Mouse (Mus musculus) neutrophil, adult 5-6 weeks (primary cell): Measurements from ENCODE around the gene Dner. TPM values are rescaled to one million over a fixed set of nuclear protein-coding genes. Genes with fewer than 3 reads are reported as not detected.

Experiments
- ATAC-seq: fragments of 151-379, 151-347 bp; 2 replicates; pipeline ENCODE4 v1.8.0; 2017; ENCODE audit warnings: mild to moderate bottlenecking, moderate TSS enrichment; ENCODE audit not compliant: insufficient number of reproducible peaks, poor library complexity, low FRiP score, severe bottlenecking; ENCODE audit errors: extremely low read depth
- total RNA-seq: library from RNA; stranded (forward); fragments of 200-1000 nt; gene quantifications from 2 replicates; pipeline ENCODE4 v1.2.3, GENCODE M21; 2017

The Dner gene
- not detected in 2 replicates for total RNA-seq

DNA sequence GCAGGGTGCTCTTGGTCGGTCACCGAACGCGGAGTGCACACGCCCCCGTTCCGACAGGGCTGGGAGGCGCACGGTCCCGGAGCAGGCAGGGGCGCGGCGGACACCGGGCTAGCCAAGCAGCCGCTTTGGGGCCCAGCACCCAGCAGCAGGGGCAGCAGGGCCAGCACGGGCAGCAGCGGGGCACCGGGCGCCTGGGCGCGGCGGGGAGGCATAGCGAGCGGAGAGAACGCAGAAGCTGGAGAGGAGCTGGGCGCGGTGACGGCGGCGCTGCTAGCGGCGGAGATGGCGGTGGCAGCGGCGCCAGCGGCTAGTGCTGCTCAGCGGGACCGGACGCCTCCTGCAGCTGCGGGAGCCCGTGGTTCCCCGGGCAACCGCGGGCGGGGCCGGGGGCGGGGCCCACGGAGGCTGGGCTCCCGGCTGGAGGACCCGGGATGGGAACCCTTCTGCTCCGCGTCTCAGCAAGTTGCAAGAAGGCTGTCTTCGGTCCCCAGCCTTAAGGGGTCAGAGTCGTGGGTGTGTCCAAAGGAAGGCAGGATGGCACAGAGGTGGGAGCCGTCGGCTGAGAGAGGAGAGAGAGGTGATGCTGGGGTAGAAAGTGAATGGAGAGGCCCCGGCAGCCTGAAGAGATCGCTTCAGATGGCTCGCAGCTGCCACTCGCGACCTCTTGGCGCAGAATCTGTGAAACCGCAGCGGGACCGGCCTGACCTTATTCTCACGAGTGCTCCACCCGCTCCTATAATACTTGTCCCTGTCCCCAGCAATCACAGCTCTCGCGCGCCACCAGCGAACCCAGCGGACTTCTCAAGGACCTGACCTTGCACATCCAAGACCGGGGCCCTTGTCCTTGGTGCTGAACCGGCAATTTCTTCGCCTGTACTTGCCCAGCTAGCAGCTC, at the start of gene Dner:
TSS of gene Dner (minus strand) at position 705 of the 895 bp plus-strand sequence.
- ATAC-seq = no peak

DNA sequence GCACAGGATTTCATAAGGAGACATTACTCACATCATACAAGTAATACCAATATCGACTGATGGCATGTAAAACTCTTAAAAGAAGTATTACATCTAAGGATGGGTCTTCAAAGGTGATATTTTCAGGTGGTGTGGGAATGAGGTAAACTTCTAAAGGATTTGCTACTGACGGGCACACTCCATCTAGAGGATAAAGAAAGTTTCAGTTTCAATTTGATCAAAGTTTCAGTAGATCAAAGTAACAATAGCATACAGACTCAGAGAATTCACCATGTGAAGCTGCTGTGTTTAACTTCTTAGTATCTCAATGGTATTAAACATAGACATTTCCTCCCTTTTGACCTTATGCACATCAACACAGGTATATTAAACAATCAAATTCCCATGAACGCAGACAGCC, 46.1 kb upstream of the Dner start:
- no peak for ATAC-seq

DNA sequence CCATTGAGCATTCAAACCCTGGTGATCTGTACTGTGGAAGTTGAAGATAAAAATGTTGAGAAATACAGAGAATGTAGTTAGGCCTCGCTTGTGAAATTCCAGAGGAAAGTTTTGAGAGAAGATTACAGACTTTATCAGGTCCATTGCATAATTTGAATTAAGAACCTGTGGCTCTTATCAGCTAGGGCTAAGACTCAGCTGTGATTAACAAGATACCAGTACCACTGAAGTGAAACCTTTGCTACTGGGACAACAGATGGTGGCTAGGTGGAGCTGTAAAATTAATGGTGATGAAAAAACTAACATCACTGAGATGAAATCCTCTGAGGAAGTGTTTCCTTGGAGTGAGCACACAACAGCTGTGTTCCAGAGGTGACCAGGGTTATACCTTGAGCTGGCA, 44.1 kb upstream of the Dner start:
- ATAC-seq = no peak

DNA sequence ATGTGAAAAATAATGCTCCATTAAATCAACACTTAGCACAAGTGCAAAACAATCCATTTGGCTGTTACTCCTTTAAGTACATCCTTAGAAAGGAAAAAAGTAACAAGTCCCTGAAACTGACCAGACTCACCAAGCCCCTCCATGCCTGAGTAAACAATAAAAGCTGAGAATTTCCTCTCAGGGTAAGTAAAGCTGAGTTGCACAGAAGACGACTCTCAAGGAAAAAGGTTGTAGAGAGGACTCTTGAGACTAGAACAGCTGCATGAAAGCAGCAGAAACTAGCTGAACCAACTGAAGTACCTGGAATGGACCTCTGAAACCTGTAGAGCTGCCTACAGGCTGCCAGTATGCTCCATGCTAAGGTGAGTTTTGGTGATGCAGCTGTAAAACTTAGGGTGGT, 41.1 kb upstream of the Dner start:
- no peak for ATAC-seq

DNA sequence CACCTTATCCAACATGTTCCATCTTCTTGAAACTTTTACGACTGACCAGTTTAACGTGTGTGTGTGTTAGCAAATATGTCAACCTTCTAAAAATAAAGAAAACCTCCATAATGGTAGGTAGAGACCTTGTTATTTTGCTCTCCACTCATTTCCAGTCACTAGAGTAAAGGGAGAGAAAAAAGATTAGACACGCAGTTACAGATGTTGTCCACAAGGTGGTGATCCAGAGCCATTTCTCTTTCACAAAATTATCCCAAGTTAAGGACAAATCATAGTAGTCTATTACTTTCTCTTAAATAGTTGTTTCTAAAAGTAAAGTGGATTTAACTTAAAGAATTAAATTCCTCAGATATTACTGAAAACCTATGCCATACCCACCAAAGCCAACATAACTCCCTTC, 37.8 kb upstream of the Dner start:
- no peak for ATAC-seq

DNA sequence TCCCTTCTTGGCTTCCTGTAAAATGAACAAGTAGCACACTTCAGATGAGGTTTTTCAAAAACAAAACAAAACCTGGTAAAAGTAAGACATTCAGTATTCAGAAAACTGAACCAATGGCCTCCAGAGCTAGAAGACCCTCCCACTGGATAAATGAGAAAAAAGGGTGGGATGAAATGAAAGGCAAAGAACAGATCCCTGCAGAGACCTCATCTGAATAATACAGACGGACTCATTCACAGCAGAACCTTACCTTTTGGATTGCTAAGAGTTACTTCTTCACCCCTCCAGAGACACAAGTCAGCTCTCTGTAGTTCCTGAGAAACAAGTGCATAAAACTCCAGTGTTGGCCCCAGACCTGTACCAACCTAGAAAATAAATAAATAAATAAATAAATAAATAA, 35.7 kb upstream of the Dner start:
- ATAC-seq = no peak

DNA sequence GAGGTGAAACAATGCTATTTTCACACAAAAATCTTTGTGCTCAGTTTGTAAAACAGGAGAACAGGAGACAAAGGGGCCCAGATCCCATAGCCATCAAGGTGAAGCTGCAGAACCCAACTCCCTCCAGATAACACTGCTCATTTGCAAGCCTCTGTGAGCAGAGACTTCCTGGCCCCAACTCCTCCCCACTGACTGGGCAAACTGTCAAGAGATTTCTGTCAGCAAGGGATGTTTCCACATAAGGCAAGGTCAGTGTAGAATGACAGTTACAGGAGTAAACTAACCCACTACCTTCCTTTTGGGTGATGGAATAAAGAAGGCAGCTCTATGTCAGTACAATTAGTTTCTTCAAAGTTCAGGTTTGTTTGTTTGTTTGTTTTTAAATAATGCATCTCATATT, 26.8 kb upstream of the Dner start:
- no peak for ATAC-seq

DNA sequence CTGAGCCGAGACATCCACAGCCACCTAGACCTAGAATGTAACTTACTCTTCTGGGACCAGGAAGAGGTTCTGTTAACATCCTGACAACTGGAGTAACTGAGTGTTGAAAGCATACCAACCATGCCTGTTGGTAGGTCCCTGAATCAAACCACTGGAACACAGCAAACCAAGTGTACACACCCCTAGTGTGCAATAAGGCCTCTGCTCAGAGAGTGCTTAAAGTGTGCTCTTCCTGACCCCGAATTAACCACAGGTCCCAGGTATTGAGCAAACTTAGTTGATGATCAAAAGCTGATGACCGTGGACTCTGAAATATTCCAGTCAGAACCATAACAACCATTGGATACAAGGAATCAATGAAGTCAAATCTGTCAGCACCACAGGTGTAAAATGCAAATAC, 26.4 kb upstream of the Dner start:
- no peak for ATAC-seq

DNA sequence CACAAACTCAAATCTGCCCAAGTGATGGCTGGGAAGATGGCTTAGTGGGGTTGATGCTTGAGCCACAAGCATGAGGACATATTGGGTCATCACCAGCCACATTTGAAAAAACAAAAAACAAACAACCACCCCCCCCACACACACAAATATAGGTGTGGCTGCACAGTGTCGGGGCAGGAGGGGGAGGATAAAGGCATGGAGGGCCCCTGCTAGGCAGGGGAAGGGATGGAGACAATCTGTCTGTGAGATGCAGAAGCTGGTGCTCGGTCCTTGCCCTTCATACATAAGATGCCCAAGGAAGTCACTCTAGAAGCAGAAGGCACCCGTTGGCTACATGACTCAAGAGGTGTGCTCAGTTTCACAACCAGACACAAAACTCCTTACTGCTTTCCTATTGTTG, 25.9 kb upstream of the Dner start:
- ATAC-seq = no peak

DNA sequence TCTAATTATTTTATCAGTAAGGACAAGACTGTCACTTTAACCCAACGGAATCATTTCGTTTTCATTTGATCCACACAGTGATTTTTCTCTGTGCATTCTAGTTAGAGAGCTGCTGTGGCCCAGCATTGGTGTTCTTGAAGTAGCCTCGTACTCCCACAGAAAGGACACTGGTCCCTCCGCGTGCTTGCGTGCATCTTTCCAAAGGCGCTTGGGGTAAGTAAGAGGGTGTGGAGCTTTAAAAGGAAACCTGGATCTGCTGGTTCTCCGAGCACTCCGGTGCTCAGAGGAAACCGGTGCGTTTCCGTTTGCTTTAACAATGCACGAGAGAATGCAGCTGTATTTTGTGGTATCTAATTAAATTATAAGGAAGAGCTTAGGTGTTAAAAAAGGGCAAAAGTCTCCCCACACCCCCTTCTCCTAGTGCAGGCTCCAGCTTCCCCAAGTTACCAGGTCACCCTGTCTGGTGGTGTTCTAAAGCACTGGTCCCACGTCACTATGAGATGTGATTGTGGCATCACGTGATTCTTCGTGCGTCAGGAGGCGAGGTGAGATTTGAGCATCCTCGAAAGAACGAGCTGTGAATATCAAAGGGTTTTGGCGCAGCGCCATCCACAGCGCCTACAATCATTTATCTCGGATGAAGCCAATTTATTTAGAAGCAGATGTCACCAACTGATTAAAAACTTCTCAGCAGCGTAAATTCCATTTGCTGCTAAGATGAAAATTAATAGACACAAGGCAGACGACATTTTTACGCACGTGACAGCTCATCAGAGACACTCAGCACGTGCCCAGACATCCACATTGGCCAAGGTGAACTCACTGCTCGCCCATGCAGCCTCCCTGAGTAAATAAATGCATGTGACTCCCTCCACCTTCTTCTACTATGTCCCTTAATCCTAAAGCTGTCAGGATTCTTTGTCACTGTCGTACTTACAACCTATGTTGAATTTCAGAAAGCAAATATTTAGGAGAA, 14.1 kb upstream of the Dner start:
- no peak for ATAC-seq

DNA sequence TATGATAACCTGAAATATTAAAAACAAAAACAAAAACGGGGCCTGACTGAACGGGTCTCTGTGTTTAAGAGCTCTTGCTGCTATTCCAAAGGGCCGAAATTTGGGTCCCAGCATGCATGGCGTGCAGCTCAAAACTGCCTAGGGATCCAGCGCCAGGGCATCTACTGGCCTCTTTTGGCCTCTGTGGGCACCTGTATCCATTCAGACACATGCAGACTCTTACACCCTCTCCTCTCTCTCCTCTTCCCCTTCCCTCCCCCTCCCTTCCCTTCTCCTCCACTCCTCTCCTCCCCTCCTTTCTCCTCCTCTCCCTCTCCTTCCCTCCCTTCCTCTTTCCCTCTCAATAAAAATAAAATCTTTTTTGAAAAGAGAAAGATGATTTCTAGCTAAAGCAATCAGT, 13.4 kb upstream of the Dner start:
- no peak for ATAC-seq

DNA sequence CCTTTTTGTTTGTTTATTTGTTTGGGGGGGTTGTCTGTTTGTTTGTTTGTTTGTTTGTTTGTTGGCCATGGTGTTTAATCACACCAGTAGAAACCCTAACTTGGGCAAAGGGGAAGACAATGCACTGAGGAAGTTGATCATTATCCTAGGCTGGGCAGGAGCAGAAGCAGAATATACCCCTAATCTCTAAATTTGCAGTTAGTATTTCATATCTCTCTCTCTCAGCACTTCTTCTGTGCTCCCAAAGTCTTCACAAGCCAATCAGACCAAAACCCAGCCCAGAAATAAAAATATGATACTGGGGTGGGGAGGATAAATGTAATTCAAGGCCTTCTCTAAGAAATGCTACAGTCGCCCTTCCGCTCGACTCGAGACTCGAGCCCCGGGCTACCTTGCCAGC, 4.2 kb upstream of the Dner start:
- no peak for ATAC-seq

DNA sequence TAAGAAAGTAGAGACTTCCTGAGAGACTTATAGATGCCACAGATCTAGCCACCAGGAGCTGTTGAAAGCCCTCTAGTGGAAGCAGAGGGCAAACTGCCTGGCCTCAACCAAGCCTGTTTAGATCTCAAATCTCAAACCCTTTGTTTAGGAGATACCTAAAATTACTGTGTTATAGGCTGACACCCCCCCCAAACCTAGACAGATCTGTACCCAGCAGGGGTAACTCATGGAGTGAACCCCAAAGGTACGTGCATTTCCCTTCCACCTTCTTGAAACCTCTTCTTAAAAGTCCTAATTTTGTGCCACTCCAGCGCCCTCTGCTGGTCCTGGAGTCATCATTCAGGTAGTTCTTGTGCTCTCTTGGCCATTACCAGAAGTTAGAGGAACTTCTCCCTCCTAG, 1.1 kb upstream of the Dner start:
- no peak for ATAC-seq

DNA sequence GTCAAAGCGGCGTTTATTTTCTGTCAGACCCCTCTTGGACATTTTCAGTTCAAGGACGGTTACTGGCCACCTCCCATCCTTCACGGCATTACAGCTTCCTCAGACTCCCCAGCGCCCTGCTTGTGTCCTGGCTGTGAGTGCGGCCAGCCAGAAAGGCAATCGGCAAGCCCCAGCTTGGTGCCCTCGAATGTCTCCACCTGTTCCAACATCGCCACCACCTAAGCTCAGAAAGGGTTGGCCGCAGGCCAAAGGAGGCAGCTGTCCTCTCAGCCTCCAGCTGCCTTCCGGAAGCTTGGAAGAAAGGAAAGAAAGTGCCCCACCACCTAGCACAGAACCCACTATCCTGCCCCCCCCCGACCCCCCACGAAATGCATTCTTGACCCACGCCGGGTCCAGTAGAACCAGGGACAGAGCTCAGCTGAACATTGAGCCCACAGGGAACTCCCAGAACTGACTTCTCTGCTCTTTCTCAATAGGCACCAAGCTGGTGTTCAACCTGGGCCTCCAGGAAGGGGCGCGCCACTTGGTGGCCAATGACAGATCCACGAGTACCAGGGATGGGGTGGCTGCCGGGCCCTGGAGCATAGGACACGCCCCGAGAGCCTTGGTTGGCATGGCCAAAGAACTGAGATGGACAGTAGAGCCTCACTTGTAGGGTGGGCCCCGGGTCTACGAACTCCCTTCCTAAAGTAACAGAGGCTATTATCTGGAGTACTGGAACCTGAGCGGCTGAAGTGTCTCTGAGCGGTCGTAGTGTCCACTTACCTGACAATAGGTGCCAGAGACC, 1.1 kb downstream of the Dner start:
- ATAC-seq = no peak

DNA sequence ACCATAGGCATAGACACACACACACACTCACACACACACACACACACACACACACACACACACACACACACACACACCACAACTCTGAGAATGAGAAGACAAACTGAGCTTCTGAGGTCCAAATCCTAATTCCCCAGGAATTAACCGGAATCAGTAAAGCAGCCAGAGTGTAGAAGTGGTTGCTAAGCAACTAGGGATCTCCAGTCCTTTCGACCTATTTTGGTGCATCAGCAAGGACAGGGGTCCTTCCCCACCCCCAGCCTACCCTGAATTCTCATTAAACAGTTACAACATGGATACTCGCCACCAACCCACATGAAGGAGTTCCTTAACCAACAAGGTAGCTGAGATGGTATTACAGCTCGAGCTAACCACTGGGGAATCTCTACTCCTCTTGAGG, 18.1 kb downstream of the Dner start:
- no peak for ATAC-seq

DNA sequence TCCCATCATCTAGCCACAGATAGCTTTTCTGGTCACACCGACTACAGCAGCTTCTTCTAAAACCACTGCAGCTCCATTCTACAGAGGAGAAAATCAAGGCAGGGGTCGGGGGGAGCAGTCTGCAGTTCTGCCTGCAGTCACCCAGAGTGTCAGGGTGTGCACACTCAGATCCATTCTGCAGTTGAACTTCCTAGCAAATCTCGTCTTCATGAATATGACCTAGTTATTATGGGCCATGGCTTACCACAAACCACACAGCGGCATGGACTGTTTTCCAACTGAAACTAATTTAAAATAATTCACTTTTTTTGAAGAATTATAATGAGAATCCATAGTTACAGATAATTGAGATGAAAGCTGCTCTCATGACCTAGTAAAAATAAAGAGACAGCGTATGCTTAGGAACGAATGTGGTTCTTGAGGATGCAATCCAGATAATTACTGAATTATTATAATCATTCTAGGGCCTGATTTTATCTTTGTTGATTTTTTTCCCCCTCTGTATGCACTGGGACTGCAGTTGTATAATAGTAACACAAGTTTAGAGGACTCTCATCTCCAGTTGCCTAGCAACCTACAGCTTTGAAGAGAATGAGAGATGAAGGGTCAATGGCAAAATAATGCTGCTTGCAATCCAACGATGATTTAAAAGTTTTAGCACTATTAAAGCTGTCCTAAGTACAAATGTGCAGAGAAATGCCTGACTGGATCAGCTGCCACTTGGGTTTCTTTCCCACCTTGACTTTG, 27.7 kb downstream of the Dner start:
- no peak for ATAC-seq

DNA sequence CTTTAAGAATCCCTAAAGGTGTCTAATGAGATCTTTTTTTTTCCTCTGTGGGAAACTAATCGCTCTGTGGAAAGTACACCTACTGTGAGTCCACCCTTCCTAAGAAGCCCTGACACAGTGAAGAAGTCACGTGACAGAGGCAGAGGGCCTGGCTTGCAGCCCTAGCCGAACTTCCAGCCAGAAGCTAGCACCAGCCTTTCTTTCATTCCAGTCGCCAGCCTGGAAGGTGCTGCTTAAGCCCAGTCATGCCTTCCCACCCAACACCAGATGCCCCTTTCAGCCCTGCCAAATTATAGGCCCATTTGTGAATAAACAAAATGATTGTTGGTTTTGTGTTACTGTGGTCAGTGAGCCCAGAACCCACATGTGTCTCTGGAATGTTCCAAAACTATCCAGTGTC, 28.4 kb downstream of the Dner start:
- ATAC-seq = no peak

DNA sequence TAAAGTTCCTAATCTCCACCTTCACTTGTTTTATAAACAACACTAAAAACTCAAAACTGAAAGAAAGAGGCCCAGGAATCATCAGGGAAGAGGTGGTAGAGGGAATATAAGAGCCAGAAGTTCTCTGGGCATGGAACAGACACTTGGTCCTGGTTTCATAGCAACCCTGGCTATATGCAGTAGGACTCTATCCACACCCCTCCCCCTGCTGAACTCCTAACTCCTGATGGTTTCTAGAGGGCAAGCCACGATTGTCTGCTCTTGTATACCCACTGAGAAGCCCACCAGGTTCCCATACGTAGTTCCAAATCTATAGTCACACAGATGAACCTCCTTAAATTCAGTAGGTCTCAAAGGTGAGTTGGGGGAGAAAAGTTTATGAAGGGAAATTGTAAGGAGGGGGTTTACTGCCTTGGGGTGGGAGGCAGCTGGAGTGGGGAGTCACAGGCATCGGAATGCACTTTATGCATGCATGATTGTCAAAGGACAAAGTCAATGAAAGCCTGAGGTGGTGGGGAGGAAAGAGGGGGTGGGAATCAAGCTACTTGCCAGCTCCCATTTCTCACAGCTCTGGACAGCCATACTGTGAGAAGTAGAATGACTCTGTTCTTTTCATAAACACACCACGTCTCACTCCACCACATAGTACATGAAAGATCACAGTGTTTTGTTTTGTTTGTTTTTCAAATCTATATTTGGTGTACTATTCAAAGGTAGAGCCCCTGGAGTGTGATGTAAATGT, 31.5 kb downstream of the Dner start:
- no peak for ATAC-seq
